Mouse (Mus musculus) natural killer cell, adult 2 months (primary cell): ENCODE results near the gene Gm13304.
"Not testable (repeated sequence)": the region's sequence is repeated elsewhere in the genome, so short reads cannot be mapped to it uniquely, and the experiment has no call there.

Experiments
- DNase-seq, 2 experiments: peaks; one replicate each; pipeline ENCODE4 v3.0.0; 2022; ENCODE audit warnings: low spot score in 2 of 2

Gene Gm13304

GRCm38 (mm10) chr4:42114517-42114916 is at the start of gene Gm13304:
Gm13304 (plus strand) TSS chr4:42114817.
- not testable (repeated sequence) for DNase-seq

- DNase-seq, result not testable (repeated sequence)
Observed at GRCm38 (mm10) chr4:42090907-42091306, 23.7 kb upstream of the Gm13304 start, which contains the start of gene Gm3893. Gm3893 (plus strand) TSS chr4:42091207.

- DNase-seq, result not testable (repeated sequence)
Observed at GRCm38 (mm10) chr4:42153136-42153535, 38.5 kb downstream of the Gm13304 start, which contains the start of gene Gm13306. Gm13306 (plus strand) TSS chr4:42153436.
